Mouse (Mus musculus) limb, embryonic 12.5 days (tissue): ENCODE measurements around the gene Slc5a4a. TPM values are rescaled to one million over a fixed set of nuclear protein-coding genes. Genes with fewer than 3 reads are reported as not detected.

Source experiments
- ATAC-seq: fragments of 200-750 bp; cut with Nextera tagmentation; 2 replicates; pipeline ENCODE4 v1.8.0; 2017; ENCODE audit warnings: low read depth, moderate TSS enrichment; ENCODE audit not compliant: insufficient number of reproducible peaks, insufficient read depth, low FRiP score, low TSS enrichment
- H3K27ac ChIP-seq: fragments of 300-500 bp; sonication (generic); 2 replicates; pipeline ENCODE4 v1.5.1; 2016; ENCODE audit warnings: mild to moderate bottlenecking, moderate library complexity
- H3K27me3 ChIP-seq: fragments of 300-500 bp; sonication (generic); 2 replicates; pipeline ENCODE4 v1.6.1; 2016; ENCODE audit warnings: mild to moderate bottlenecking, moderate library complexity
- H3K36me3 ChIP-seq: fragments of 300-500 bp; sonication (generic); 2 replicates; pipeline ENCODE4 v1.6.1; 2016; ENCODE audit warnings: mild to moderate bottlenecking, moderate library complexity
- H3K4me1 ChIP-seq: fragments of 300-500 bp; sonication (generic); replicated peaks from 2 replicates; pipeline ENCODE4 v1.6.1; 2016
- H3K4me2 ChIP-seq: fragments of 300-500 bp; sonication (generic); 2 replicates; pipeline ENCODE4 v1.6.1; 2016; ENCODE audit warnings: mild to moderate bottlenecking, moderate library complexity
- H3K4me3 ChIP-seq: fragments of 300-500 bp; sonication (generic); replicated peaks from 2 replicates; pipeline ENCODE4 v1.5.1; 2016; ENCODE audit warnings: mild to moderate bottlenecking
- H3K9ac ChIP-seq: fragments of 300-500 bp; sonication (generic); replicated peaks from 2 replicates; pipeline ENCODE4 v1.6.1; 2016; ENCODE audit warnings: mild to moderate bottlenecking, moderate library complexity
- H3K9me3 ChIP-seq: fragments of 300-500 bp; sonication (generic); 2 replicates; pipeline ENCODE4 v1.6.1; 2016; ENCODE audit warnings: mild to moderate bottlenecking, moderate library complexity
- WGBS: fragments of 180-500 bp; shearing (Covaris S2); methylation state at CpG from one replicate; pipeline ENCODE4 v1.1.7; 2016; 5-methylcytosine and 5-hydroxymethylcytosine counted together
- polyA plus RNA-seq: library from polyadenylated mRNA; unstranded; fragments of >200 nt; fragmentation: Nextera tagmentation; extraction: Ambion mirVana; gene quantifications from 2 replicates; pipeline ENCODE4 v1.2.1, GENCODE M21; 2016

Slc5a4a gene
- polyA plus RNA-seq, 1 experiment from 2014 or later: not detected

DNA sequence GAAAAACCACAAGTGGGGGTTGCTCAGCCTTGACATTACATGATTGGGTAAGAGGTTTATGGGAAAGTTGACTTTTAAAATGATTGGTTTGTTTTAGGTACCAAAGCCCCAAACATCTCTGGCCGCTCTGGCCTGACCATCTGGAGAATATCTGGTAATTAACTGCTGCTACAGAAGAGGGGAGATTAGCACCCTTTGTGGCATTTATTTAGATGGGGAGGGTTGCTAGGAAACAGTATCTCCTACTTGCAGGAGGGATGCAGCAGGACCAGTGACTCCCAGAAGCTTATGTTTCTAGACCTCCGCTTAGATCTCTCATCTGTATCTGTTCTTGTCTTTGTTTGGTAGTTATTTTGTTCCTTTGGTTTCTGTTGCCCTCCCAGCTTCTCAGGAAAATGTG is 27.6 kb downstream of the Slc5a4a start:
- Histone ChIP-seq H3K4me1 (no peaks in the 10 kb centered on the region), H3K27ac (no peak overlapping the region), H3K9me3 (no peaks in the 10 kb centered on the region), H3K36me3 (no peaks in the 10 kb centered on the region), H3K27me3 (no peaks in the 10 kb centered on the region), H3K4me3 (no peak overlapping the region), H3K4me2 (no peak overlapping the region), H3K9ac (no peak overlapping the region)
- 44% methylated on average over 2 of the region's 2 CpGs for WGBS
- ATAC-seq: no peak

DNA sequence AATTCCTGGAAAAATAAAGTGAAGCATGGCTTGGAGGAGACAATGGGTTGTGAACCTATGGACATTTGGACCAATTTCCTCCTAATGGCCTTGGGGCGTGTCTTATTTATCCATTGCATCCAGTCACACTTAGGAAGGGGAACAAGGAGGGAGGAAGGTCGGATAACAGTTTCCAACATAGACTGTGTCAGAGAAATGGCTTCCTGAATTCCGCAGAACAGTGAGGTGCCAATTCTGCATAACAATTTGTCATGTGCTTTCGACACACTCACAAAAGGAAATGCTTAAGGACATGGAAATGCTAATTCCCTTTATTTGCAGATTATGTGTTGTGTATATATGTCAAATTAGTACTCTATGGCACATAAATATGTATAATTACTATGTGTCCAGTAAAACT is 38.0 kb downstream of the Slc5a4a start:
- H3K4me1 ChIP-seq: no peaks in the 10 kb centered on the region
- H3K9ac ChIP-seq: no peak overlapping the region
- H3K9me3 ChIP-seq: no peaks in the 10 kb centered on the region
- H3K4me2 ChIP-seq: no peak overlapping the region
- no peaks in the 10 kb centered on the region for H3K36me3 ChIP-seq
- no peaks in the 10 kb centered on the region for H3K27me3 ChIP-seq
- 86% methylated on average over 4 of the region's 4 CpGs for WGBS
- no peak overlapping the region for H3K27ac ChIP-seq
- no peak for ATAC-seq
- H3K4me3 ChIP-seq: no peak overlapping the region

DNA sequence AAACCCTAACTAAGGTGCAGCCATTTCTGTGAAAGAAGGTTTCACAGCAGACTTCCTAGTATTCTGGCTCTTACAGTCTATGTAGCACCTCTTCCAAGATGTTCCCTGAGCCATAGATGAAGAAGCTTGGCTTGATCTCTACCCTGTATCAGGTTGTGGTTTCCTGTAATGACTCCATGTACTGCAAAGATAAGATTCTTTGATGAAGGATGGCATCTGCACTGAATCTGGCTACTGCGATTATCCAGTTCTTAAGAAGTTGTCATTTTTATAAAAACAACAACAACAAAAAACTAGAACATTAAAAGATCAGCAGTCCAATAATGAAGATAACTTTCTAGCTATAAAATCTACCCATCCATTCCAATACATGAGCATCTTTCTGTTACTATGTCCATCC is 40.8 kb downstream of the Slc5a4a start:
- H3K4me1 ChIP-seq: no peaks in the 10 kb centered on the region
- 89% methylated on average over 1 of the region's 1 CpGs for WGBS
- H3K27ac ChIP-seq: no peak overlapping the region
- no peak for ATAC-seq
- H3K36me3 ChIP-seq: no peaks in the 10 kb centered on the region
- no peaks in the 10 kb centered on the region for H3K9me3 ChIP-seq
- H3K27me3 ChIP-seq: no peaks in the 10 kb centered on the region
- no peak overlapping the region for H3K4me3 ChIP-seq
- no peak overlapping the region for H3K4me2 ChIP-seq
- no peak overlapping the region for H3K9ac ChIP-seq

DNA sequence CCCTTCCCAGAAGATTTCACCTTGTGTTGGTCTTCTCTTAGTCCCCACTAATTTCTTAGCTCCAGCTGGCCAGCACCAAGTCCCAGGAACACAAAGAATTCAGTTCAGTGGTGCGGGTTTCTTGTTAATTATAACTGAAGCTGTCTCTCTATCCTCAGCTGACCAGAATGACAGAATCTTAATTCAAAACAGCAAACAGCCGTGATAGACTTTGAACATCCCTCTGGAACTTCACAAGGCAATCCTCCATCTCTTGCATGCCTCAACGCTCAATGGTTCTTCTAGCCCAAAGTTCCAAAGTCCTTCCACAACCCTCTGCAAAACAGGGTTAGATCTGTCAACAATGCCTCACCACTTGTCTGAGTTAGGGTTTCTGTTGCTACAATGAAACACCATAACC is 54.2 kb downstream of the Slc5a4a start:
- no peak overlapping the region for H3K9ac ChIP-seq
- H3K4me2 ChIP-seq: no peak overlapping the region
- no peaks in the 10 kb centered on the region for H3K4me1 ChIP-seq
- no peak overlapping the region for H3K27ac ChIP-seq
- H3K36me3 ChIP-seq: peaks cover 1% of the 10 kb centered on the region
- H3K4me3 ChIP-seq: no peak overlapping the region
- H3K27me3 ChIP-seq: no peaks in the 10 kb centered on the region
- no peak for ATAC-seq
- 85% methylated on average over 3 of the region's 3 CpGs for WGBS
- H3K9me3 ChIP-seq: no peaks in the 10 kb centered on the region

DNA sequence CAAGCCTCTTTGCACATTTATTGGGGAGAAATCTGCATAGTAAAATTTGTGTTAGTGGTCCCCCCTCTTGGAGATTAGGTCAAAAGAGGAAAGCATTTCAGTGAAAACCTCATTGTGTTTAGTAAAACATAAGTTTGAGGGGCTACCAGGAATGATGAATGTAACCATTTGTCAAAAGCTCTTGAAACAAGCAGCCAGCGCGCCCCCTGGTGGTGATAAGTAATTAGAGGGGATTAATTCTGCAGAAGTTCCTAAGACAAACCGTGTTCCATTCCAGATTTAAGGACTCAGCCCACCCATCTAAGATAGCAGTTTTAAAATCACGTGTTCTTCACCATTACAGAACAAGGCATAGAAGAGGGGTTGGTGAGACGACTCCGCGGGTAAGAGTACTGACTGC is 54.7 kb downstream of the Slc5a4a start:
- Histone ChIP-seq H3K9me3 (no peaks in the 10 kb centered on the region), H3K36me3 (peaks cover 7% of the 10 kb centered on the region), H3K9ac (no peak overlapping the region), H3K4me1 (no peaks in the 10 kb centered on the region), H3K4me2 (no peak overlapping the region), H3K27me3 (no peaks in the 10 kb centered on the region), H3K4me3 (no peak overlapping the region), H3K27ac (no peak overlapping the region)
- ATAC-seq: no peak
- 16% methylated on average over 7 of the region's 7 CpGs for WGBS

DNA sequence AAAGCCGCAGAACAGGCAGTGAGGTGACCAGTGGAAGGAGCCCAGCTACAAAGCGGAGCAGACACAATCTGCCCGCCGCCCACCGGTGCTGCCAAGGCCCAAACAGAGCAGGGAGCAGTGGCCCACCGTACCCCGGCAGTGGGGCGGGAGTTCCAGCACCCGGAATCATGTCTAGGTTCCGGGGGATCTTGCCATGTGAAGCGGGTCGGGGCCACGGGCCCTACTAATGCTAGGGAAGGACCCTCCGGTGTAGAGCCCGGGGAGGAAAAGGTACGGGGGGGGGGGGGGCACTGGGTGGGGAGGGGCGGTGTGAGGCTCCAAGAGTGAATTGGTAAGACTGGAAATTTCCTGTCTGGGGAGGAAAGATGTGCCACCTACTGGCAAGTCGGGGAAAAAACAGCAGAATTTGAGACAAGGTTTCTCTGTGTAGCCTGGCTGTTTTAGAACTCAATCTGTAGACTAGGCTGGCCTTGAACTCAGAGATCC is 56.6 kb downstream of the Slc5a4a start:
- 19% methylated on average over 18 of the region's 18 CpGs for WGBS
- ATAC-seq: 0 out of 2 replicates have a peak, but pooled peaks have one; percentile 38
- peak overlapping the region; percentile 57 for H3K9ac ChIP-seq

DNA sequence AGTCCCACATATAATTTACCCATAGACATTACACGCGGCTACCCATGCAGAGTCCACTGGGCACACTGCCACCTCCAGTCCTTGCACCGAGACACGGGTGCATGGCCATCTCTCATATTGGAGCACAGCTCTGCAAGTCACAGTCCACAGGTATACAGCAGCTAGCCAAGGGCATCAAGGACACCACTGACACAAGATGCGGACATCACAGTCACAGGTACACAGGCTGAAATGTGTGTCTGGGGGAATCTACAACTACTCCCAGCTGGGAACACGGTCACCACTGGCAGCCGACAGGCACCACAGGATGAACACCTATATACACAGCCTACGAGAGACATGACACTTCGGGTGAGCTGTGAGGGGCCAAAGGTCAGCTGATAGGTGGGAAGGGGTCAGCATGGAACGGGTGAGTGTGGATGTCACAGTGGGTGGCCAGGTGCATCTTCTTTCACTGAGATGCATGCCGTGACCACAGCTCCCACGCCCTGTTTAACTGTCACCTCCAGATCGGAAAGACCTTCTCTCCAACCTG is 60.1 kb downstream of the Slc5a4a start:
- 91% methylated on average over 13 of the region's 13 CpGs for WGBS
- no peaks in the 10 kb centered on the region for H3K4me1 ChIP-seq
- H3K9ac ChIP-seq: no peak overlapping the region
- no peak overlapping the region for H3K27ac ChIP-seq
- H3K27me3 ChIP-seq: no peaks in the 10 kb centered on the region
- no peak for ATAC-seq
- H3K9me3 ChIP-seq: no peaks in the 10 kb centered on the region
- H3K36me3 ChIP-seq: peaks cover 50% of the 10 kb centered on the region
- no peak overlapping the region for H3K4me2 ChIP-seq
- H3K4me3 ChIP-seq: no peak overlapping the region

More for the DNA sequence above, 56.6 kb downstream of the Slc5a4a start:
- Histone ChIP-seq H3K4me1 (no peaks in the 10 kb centered on the region), H3K4me2 (peak overlapping the region; percentile 57), H3K4me3 (peak overlapping the region; percentile 40), H3K27ac (no peak overlapping the region), H3K27me3 (no peaks in the 10 kb centered on the region), H3K9me3 (no peaks in the 10 kb centered on the region), H3K36me3 (peaks cover 24% of the 10 kb centered on the region)

DNA sequence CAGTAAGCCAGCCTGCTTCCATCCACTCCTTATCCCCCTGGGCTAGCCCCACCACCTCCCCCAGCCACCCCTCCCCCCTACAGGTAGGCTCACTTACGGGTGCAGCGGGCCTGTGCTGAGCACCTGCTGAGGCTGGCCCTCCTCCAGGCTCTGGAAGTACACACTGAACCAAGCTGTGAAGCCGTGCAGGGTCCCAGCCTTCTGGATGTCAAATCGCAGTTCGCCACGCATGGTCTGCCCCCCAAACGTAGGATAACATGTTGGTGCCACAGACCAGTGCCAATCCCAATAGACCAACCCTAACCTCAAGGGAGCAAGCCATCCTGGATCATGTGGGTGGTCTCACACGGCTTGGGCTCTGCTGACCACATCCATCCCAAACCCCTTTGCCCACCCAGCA is 62.0 kb downstream of the Slc5a4a start:
- no peak for ATAC-seq
- H3K27ac ChIP-seq: no peak overlapping the region
- no peak overlapping the region for H3K9ac ChIP-seq
- H3K9me3 ChIP-seq: peaks cover 2% of the 10 kb centered on the region
- no peak overlapping the region for H3K4me3 ChIP-seq
- H3K4me2 ChIP-seq: no peak overlapping the region
- 90% methylated on average over 8 of the region's 8 CpGs for WGBS
- no peaks in the 10 kb centered on the region for H3K27me3 ChIP-seq
- H3K36me3 ChIP-seq: peaks cover 69% of the 10 kb centered on the region
- no peaks in the 10 kb centered on the region for H3K4me1 ChIP-seq

DNA sequence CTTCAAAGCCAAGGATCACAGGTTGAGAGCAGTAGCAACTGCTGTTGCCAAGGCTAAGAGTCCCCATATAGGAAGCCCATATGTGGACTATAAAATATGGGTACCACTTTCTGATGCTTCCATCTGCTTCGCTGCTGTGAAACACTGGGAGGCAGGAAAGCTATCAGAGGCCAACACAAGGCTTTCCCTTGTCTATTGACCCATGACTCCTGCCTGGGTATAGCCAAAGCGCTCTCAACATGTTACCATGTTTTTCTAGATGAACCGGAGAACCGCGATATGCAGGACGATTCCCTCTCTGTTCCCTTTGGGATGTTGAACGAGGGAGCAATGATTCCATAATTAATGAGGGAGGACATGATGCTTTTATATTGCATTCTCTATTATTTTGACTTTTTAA is 63.6 kb downstream of the Slc5a4a start:
- H3K27ac ChIP-seq: no peak overlapping the region
- H3K9ac ChIP-seq: no peak overlapping the region
- no peaks in the 10 kb centered on the region for H3K4me1 ChIP-seq
- no peak overlapping the region for H3K4me2 ChIP-seq
- peaks cover 18% of the 10 kb centered on the region for H3K9me3 ChIP-seq
- ATAC-seq: no peak
- 94% methylated on average over 7 of the region's 7 CpGs for WGBS
- no peaks in the 10 kb centered on the region for H3K27me3 ChIP-seq
- H3K36me3 ChIP-seq: peaks cover 84% of the 10 kb centered on the region
- no peak overlapping the region for H3K4me3 ChIP-seq

DNA sequence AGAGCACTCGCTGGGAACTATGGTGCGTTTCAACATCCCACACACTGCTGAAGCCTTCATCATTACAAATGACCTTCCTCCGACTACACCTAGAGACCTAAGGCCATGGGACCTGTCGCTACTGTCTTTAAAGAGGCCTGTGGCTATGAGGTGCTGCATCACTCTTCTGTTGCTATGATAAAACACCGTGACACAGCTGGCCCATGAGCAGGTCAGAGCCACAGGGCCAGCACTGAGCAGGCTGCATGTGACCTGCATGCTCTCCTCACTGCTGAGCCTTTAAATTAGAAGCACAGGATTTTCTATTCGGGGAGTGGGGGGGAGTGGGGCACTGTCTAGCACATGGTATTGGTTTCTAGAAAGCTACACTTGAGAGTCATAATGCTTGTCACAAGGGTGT is 64.9 kb downstream of the Slc5a4a start:
- no peak for ATAC-seq
- Histone ChIP-seq H3K27me3 (no peaks in the 10 kb centered on the region), H3K4me2 (no peak overlapping the region), H3K36me3 (peaks cover 89% of the 10 kb centered on the region), H3K9ac (no peak overlapping the region), H3K27ac (no peak overlapping the region), H3K9me3 (peaks cover 18% of the 10 kb centered on the region), H3K4me3 (no peak overlapping the region), H3K4me1 (no peaks in the 10 kb centered on the region)
- WGBS: 86% methylated on average over 6 of the region's 6 CpGs

DNA sequence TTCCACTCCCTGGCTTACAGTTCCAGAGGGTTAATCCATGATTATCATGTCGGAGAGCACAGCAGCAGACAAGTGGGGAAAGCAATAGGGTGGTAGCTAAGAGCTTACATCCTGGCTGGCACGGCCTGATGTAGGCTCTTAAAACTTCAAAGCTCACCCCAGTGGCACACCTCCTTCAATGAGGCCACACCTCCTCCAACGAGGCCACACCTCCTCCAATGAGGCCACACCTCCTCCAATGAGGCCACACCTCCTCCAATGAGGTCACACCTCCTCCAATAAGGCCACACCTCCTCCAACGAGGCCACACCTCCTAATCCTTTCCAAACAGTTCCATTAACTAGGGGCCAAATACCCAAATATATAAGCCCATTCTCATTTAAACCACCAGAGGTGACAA is 66.9 kb downstream of the Slc5a4a start:
- Histone ChIP-seq H3K4me3 (no peak overlapping the region), H3K27me3 (no peaks in the 10 kb centered on the region), H3K4me1 (no peaks in the 10 kb centered on the region), H3K36me3 (peaks cover 85% of the 10 kb centered on the region), H3K4me2 (no peak overlapping the region), H3K9me3 (peaks cover 18% of the 10 kb centered on the region), H3K27ac (no peak overlapping the region), H3K9ac (no peak overlapping the region)
- no peak for ATAC-seq
- WGBS: 86% methylated on average over 4 of the region's 4 CpGs

DNA sequence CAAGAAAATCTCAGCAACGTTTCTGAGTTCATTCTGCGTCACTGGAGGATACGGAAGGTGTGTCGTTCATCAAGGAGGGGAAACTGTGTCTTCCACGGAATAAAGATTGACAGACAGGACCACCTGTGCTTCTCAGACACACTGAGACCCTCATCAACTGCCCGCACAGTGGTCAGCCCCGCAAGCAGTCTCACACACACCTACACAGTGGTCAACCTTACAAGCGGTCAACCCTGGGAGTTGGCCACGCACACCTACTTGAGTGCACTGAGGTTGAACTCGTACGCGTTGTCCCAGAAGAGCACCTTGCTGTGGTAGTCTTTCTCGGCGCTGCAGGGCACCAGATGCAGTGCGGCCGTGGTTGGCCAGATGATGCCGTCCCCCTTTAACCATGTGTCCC is 69.8 kb downstream of the Slc5a4a start:
- Histone ChIP-seq H3K9ac (no peak overlapping the region), H3K4me1 (no peaks in the 10 kb centered on the region), H3K27me3 (no peaks in the 10 kb centered on the region), H3K27ac (no peak overlapping the region), H3K4me3 (no peak overlapping the region), H3K36me3 (peaks cover 94% of the 10 kb centered on the region), H3K4me2 (no peak overlapping the region), H3K9me3 (peaks cover 18% of the 10 kb centered on the region)
- 97% methylated on average over 17 of the region's 17 CpGs for WGBS
- no peak for ATAC-seq
